Mouse (Mus musculus) lung, postnatal 0 days (tissue): ENCODE data around the gene Hectd3. TPM values are rescaled to one million over a fixed set of nuclear protein-coding genes. Genes with fewer than 3 reads are reported as not detected.
A peak's percentile ranks its signal among the peaks of the same experiment; 100 is the strongest.

Experiments used
- ATAC-seq: fragments of 200-750 bp; cut with Nextera tagmentation; 2 replicates; pipeline ENCODE4 v1.8.0; 2017; ENCODE audit warnings: moderate library complexity
- DNase-seq: peaks from one replicate; pipeline ENCODE4 v3.0.0-alpha.2; 2016; ENCODE audit warnings: low spot score
- H3K27ac ChIP-seq: fragments of 300-500 bp; sonication (generic); 2 replicates; pipeline ENCODE4 v1.5.1; 2014; ENCODE audit warnings: antibody characterized with exemption, mild to moderate bottlenecking, low read length, mixed read lengths
- H3K27me3 ChIP-seq: fragments of 300-500 bp; sonication (generic); replicated peaks from 2 replicates; pipeline ENCODE4 v1.6.1; 2014; ENCODE audit warnings: low read length, mixed read lengths; ENCODE audit not compliant: insufficient read depth
- H3K36me3 ChIP-seq: fragments of 300-500 bp; sonication (generic); 2 replicates; pipeline ENCODE4 v1.6.1; 2014; ENCODE audit warnings: low read length, mixed read lengths; ENCODE audit not compliant: insufficient read depth
- H3K4me1 ChIP-seq: fragments of 300-500 bp; sonication (generic); 2 replicates; pipeline ENCODE4 v1.6.1; 2014; ENCODE audit warnings: antibody characterized with exemption, low read depth, low read length, mixed read lengths; ENCODE audit not compliant: insufficient read depth
- H3K4me2 ChIP-seq: fragments of 300-500 bp; sonication (generic); replicated peaks from 2 replicates; pipeline ENCODE4 v1.6.1; 2014; ENCODE audit warnings: low read depth, mild to moderate bottlenecking, low read length, moderate library complexity, mixed read lengths
- H3K4me3 ChIP-seq: fragments of 300-500 bp; sonication (generic); 2 replicates; pipeline ENCODE4 v1.5.1; 2014; ENCODE audit warnings: low read depth, low read length
- H3K9ac ChIP-seq: fragments of 300-500 bp; sonication (generic); replicated peaks from 2 replicates; pipeline ENCODE4 v1.6.1; 2014; ENCODE audit warnings: low read depth, mild to moderate bottlenecking
- H3K9me3 ChIP-seq: fragments of 300-500 bp; sonication (generic); 2 replicates; pipeline ENCODE4 v1.6.1; 2016; ENCODE audit warnings: low read length, mixed read lengths
- CTCF ChIP-seq: IDR thresholded peaks from 2 replicates; pipeline ENCODE4 v1.5.1; 2016; ENCODE audit warnings: antibody characterized with exemption, mild to moderate bottlenecking
- EP300 ChIP-seq: IDR thresholded peaks from 2 replicates; pipeline ENCODE4 v1.6.1; 2016; ENCODE audit warnings: antibody characterized with exemption, mild to moderate bottlenecking, control low read depth
- WGBS: fragments of 180-500 bp; shearing (Covaris S2); extraction: QIAGEN DNeasy Blood & Tissue Kit; methylation state at CpG from one replicate; pipeline ENCODE4 v1.1.7; 2014; 5-methylcytosine and 5-hydroxymethylcytosine counted together
- polyA plus RNA-seq: library from polyadenylated mRNA; unstranded; fragments of >200 nt; fragmentation: Nextera tagmentation; extraction: Ambion mirVana; gene quantifications from 2 replicates; pipeline ENCODE4 v1.2.1, GENCODE M21; 2015

The Hectd3 gene
- polyA plus RNA-seq, 1 experiment from 2014 or later = 10.2 TPM

- H3K9ac ChIP-seq = no peak overlapping the region
Observed at GRCm38 (mm10) chr4:117031105-117031504, 36.0 kb downstream of the Hectd3 start.

GRCm38 (mm10) chr4:117039925-117040687 is 45.0 kb downstream of the Hectd3 start:
- no peak overlapping the region for H3K9ac ChIP-seq
- H3K27ac ChIP-seq = peak overlapping the region; percentile 66
- no peak overlapping the region for H3K4me2 ChIP-seq
- WGBS = 31% methylated on average over 9 of the region's 9 CpGs
- peaks cover 16% of the 10 kb centered on the region for H3K4me1 ChIP-seq
- ATAC-seq = no peak
- H3K27me3 ChIP-seq = no peaks in the 10 kb centered on the region
- DNase-seq = peak; percentile 51
- no peaks in the 10 kb centered on the region for H3K9me3 ChIP-seq
- H3K4me3 ChIP-seq = no peak overlapping the region
- H3K36me3 ChIP-seq = no peaks in the 10 kb centered on the region; the same call in 1 of the 2 replicates
- no peak for TF ChIP-seq EP300
- no peak for TF ChIP-seq CTCF

More at GRCm38 (mm10) chr4:117031105-117031504, 36.0 kb downstream of the Hectd3 start:
- Histone ChIP-seq H3K4me1 (no peaks in the 10 kb centered on the region), H3K9me3 (no peaks in the 10 kb centered on the region), H3K27me3 (no peaks in the 10 kb centered on the region), H3K4me2 (no peak overlapping the region), H3K27ac (no peak overlapping the region), H3K4me3 (no peak overlapping the region), H3K36me3 (no peaks in the 10 kb centered on the region)
- TF ChIP-seq CTCF (peak; percentile 46), EP300 (no peak)
- 100% methylated on average over 1 of the region's 1 CpGs for WGBS
- ATAC-seq (no peak), DNase-seq (peak; percentile 13)

GRCm38 (mm10) chr4:117040791-117041190 is 45.7 kb downstream of the Hectd3 start:
- Histone ChIP-seq H3K4me1 (peaks cover 16% of the 10 kb centered on the region), H3K9me3 (no peaks in the 10 kb centered on the region), H3K36me3 (no peaks in the 10 kb centered on the region; the same call in 1 of the 2 replicates), H3K4me3 (no peak overlapping the region), H3K27me3 (no peaks in the 10 kb centered on the region), H3K27ac (peak overlapping the region; percentile 66), H3K9ac (no peak overlapping the region), H3K4me2 (no peak overlapping the region)
- WGBS = 54% methylated on average over 1 of the region's 1 CpGs
- TF ChIP-seq EP300 (no peak), CTCF (no peak)
- DNase-seq (no peak), ATAC-seq (no peak)

GRCm38 (mm10) chr4:117041283-117041721 is 46.2 kb downstream of the Hectd3 start:
- no peaks in the 10 kb centered on the region for H3K9me3 ChIP-seq
- TF ChIP-seq EP300 = peak; percentile 81
- no peak for TF ChIP-seq CTCF
- no peaks in the 10 kb centered on the region for H3K27me3 ChIP-seq
- peak overlapping the region; percentile 29 for H3K4me2 ChIP-seq
- H3K4me1 ChIP-seq = peaks cover 16% of the 10 kb centered on the region
- no peaks in the 10 kb centered on the region; the same call in 1 of the 2 replicates for H3K36me3 ChIP-seq
- no peak overlapping the region for H3K4me3 ChIP-seq
- H3K27ac ChIP-seq = peak overlapping the region; percentile 66
- WGBS = 21% methylated on average over 4 of the region's 4 CpGs
- H3K9ac ChIP-seq = no peak overlapping the region
- ATAC-seq (peak; percentile 97), DNase-seq (peak; percentile 96)

GRCm38 (mm10) chr4:117048836-117049235 is 53.7 kb downstream of the Hectd3 start:
- Histone ChIP-seq H3K9me3 (no peaks in the 10 kb centered on the region), H3K27ac (no peak overlapping the region), H3K36me3 (no peaks in the 10 kb centered on the region), H3K4me3 (no peak overlapping the region), H3K27me3 (no peaks in the 10 kb centered on the region), H3K4me2 (no peak overlapping the region), H3K4me1 (no peaks in the 10 kb centered on the region), H3K9ac (no peak overlapping the region)
- peak; percentile 75 for DNase-seq
- no peak for TF ChIP-seq EP300
- no peak for TF ChIP-seq CTCF
- 55% methylated on average over 3 of the region's 3 CpGs for WGBS
- peak; percentile 76 for ATAC-seq

GRCm38 (mm10) chr4:117049485-117049884 is 54.4 kb downstream of the Hectd3 start:
- WGBS = 88% methylated on average over 1 of the region's 1 CpGs
- Histone ChIP-seq H3K36me3 (no peaks in the 10 kb centered on the region), H3K4me2 (no peak overlapping the region), H3K27me3 (no peaks in the 10 kb centered on the region), H3K27ac (no peak overlapping the region), H3K4me3 (no peak overlapping the region), H3K9me3 (no peaks in the 10 kb centered on the region), H3K4me1 (no peaks in the 10 kb centered on the region), H3K9ac (no peak overlapping the region)
- DNase-seq = no peak
- ATAC-seq = peak; percentile 53; the same call in 1 of the 2 replicates
- TF ChIP-seq EP300 (no peak), CTCF (no peak)
